Mouse (Mus musculus) erythroblast, adult 5-6 weeks (primary cell): ENCODE measurements around the gene Mpp3. TPM values are rescaled to one million over a fixed set of nuclear protein-coding genes. Genes with fewer than 3 reads are reported as not detected.

Source experiments
- ATAC-seq: replicated peaks from 2 replicates; pipeline ENCODE4 v1.8.0; 2016; ENCODE audit warnings: moderate number of reproducible peaks, mild to moderate bottlenecking, moderate TSS enrichment, inconsistent platforms; ENCODE audit not compliant: poor library complexity, low FRiP score, severe bottlenecking
- total RNA-seq, 2 experiments: library from RNA; stranded (forward) in 1 of 2; stranded (reverse) in 1 of 2; fragments of 150-400 nt in 1 of 2; fragments of 200-764, 138-1000 nt in 1 of 2; gene quantifications; 2 replicates each; pipeline versions ENCODE4 v1.2.3 to v1.2.4; 2015 to 2017; ENCODE audit warnings: low replicate concordance in 2 of 2

Gene Mpp3
- total RNA-seq, 2 experiments from 2014 or later, result not detected

DNA sequence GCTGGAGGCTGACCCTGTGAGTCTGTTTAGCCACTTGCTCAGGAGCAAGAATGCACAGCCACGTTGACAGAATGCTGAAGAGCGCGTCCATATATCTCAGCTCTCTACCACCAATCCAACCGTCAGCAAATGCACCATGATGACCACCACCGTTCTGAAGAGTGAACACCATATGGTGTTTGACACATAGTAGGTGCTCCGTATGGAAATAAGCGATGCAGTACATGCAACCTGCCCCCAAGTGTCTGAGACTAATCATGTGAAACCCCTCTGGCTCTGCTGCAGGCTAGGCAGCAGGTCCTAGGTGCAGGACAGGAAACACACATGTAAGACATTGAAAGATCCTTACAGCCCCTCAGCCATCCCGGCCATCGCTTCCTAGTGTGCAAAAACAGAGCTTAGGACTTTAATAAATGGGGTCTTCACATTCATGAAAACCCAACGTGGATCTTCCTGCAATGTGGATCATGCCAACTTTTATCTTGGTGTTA, 44.8 kb downstream of the Mpp3 start:
- ATAC-seq, result no peak

DNA sequence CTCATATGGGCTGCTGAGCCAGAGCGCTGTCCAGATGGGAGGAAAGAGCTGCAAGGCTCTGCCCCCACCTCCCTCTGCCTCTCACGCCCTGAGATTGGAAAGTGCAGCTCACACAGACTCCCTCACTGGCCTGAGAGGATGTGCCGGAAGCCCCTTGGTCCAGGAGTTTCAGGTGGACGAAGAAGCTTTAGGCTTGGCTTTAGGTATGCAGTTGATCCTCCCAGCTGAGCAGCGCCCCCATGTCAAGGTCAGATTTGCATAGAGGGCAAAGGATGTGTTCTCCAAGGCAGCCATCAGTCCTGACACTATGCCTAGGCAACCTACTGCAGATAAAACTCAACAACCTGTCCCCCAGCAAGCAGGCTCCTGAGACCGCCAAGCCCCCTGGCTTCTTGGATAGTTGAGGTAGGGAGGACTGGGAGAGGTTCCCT, 45.3 kb downstream of the Mpp3 start:
- no peak for ATAC-seq

DNA sequence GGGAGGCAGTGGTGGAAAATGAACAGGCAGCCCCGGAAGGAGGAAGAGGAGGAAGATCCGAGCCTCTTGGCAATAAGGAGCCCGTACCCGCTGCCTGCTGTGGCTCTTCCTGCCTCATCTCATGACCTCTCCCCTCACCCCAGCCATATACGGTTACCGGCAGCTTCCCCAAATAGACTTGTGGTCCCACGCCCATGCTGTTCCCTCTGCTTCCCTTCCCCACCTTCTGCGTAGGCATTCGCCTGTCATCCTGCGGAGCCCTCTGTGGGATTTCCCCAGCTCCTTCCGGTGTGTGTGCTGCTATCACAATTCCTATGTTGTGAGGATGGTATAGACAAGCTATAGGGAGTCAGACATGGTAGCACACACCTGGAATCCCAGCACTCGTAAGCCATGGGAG, 46.4 kb downstream of the Mpp3 start:
- ATAC-seq, result no peak

DNA sequence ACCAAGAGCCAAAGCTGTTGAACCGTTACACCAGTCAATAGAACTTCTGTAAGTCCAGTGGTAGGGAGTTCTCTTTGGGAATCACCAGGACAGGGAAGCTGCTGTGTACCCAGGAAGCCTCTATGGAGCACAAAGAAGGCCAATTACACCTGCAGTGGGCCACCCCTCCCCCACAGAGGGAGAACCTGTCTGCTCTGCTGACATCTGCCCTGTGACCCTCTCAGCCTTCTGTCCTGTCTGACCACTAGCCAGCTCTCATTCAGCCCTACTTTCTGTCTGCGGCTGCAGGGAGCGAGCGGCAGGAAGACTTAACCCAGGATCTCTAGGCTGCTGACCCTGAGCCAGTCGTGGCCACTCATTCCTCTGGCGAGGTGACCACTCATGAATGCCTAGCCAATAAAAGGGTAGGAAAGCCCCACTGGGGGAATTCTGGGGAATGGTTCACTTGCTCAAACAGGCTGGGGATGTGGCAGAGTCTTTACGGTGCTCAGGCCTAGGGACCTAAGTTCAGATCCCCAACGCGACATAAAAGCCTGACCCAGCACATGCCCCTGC, 47.6 kb downstream of the Mpp3 start:
- no peak for ATAC-seq

DNA sequence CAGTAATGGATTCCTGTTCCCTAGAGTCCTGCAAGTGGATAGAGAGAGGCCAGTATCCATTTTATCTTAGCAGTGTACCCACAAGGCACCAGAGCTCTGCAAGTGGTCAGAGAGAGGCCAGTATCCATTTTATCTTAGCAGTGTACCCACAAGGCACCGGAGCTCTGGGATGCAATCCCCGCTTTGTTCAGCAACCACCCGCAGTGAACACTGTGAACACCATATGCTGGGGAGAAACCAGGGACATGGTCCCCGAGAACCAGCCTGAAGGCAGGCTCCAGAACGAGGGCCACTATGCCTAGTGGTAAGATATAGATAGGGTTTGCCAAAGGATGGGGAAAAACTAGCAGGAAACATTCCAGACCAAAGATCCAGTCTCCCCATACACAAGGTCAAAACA, 49.1 kb downstream of the Mpp3 start:
- no peak for ATAC-seq

DNA sequence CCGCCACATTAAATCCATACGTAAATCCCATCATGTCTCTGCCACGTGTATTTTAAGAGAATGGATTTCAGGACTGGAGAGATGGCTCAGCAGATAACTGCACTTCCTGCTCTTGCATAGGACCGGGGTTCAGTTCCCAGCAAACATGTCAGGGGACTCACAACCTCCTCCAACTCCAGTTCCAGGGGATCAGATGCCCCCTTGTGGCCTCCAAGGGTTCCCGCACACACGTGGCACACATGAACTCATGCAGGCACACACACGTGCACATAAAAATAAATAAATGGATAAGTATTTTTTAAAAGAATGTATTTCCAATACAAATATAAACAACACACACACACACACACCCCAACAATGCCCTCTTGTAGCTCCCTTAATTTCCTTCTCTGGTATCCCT, 51.3 kb downstream of the Mpp3 start:
- no peak for ATAC-seq

DNA sequence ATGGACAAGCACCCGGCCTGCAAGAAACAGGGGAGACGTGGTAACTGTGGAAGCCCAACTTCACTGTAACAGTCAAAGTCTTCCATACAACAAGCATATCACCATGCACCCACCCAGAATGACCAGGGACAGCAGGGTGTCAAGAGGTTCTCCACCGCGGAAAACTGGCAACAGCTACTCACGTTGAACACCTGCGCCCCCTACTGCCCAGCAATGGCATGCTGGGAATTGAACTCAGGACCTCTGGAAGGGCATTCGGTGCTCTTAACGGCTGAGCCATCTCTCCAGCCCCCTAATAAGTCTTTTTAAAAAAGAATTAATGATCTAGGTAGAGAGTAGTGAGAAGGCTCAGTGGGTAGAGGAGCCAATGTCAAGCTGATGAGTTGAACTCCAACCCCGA, 53.3 kb downstream of the Mpp3 start:
- ATAC-seq, result no peak

DNA sequence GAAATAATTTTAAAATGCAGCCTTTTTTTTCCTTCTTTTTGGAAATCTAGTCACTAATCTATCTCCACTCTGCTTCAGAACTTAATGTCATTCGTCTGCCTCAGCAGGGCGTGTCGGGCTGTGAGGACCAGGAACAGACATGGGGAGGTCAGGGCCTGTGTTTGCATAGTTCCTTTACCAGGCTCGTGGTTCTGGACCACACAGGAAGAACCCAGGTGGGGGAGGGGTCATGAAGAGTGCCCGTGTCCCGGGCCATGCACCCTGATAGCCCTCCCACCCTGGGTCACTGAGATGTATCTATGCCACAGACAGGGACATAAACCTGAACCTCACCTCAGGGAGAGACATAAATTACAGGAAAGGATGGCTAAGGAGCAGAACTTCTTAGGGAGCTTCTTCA, 54.1 kb downstream of the Mpp3 start:
- no peak for ATAC-seq

DNA sequence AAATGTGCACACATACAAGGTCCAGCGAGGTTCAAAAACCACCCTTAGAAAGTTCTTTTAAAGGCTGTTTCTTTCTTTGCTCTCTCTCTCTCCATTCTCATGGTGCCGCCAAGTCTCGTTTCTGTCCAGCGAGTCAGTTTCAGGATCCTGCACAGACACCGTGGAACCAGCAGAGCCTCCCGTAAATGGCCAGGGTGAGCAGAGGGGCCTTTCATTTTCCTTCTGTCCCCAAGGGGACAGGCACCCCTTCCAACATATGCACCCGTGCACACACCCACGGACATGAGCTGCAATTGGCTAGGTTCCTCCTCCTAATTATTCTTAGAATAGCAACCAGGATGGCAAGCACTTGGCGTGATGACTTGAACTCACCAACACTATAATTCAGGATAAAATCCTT, 54.8 kb downstream of the Mpp3 start:
- no peak for ATAC-seq

DNA sequence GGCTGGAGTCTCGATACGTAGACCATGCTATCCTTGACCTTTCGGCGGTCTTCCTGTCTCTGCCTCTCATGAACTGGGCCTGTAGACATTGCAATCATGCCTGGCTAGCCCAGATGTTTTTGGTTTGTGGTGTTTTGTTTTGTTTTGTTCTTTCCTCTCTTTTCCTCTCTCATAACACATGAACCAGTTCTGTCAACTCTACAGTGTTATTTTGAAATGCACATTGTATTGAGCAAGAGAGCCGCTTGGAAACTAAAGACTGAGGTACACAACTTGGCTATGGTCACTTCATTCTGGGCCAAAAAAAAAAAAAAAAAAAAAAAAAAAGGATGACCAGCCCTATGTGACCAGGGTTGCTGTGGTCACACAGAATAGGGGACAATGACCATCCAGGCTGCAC, 55.6 kb downstream of the Mpp3 start:
- no peak for ATAC-seq

DNA sequence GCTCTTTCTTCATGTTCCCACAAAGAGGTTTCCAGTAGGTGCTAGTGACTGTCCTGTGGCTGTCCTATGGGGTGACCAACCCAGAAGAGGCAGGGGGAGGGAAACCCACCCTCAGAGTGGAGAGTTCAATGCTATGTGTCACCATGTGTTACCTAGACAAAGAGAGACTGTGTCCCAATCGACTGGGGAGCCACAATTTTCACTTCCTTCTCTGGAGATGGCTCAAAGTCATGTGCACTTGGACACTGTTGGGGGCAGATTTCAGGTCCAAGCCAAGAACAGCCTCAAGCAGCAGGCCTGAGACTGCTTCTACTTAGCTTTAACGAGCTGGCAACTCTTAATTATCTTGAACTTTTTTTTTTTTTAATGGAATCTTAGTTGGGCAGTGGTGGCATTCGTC, 56.2 kb downstream of the Mpp3 start:
- ATAC-seq, result no peak

DNA sequence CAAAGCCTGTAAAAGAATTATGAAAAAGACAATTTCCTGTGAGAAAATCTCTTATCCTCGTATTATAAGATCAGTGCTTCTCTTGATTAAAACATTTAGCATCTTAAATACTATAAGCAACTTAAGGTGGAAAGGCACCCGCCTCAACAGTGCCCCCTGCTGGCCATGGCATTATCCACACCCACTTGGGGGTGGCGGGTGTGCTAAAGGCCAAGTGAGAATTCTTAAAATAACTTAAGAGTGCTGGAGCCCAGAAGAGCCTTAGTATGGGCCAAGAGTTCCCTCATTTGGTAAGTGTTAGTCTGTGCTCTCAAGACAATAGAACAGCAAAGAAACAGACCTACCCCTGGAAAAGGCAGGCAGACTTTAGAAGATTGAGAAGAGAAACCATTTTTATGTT, 56.9 kb downstream of the Mpp3 start:
- ATAC-seq, result no peak

DNA sequence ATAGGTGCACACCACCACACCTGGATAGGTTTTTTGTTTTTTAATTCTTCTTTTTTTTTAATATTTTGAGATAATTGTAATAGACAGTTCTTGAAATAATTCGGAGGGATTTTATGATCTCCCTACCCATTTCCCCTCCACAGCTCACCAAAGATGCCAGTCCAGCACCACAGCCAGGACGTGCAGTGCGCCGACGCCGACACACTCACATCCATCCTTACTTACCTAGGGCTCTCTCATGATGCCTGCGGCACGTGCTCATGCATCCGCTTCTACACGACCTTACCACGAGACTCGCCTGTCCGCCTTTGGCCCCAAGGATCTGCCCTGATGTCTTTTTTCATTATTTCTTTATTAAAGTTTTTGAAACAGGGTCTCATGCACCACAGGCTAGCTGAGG, 58.4 kb downstream of the Mpp3 start:
- ATAC-seq, result no peak

DNA sequence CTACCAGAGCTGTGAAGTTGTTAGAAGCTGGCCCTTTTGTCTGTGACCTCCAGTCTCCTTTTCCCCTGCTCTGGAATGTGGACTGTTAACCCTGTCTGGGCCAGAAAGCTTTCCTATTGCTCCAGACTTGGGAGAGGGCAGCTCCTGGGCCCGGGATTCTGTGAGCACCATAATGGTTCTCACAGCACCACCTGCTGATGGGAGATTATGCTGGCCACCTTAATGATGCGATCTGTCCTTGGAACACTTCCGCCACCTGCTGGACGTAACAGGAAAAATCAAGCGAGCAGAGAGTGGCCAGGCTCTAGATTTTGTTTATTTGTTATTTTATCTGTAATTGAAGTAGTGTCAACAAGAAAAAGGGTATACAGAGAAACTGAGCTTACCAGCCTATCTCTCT, 59.5 kb downstream of the Mpp3 start:
- peak; percentile 71; the same call in 1 of the 2 replicates for ATAC-seq

DNA sequence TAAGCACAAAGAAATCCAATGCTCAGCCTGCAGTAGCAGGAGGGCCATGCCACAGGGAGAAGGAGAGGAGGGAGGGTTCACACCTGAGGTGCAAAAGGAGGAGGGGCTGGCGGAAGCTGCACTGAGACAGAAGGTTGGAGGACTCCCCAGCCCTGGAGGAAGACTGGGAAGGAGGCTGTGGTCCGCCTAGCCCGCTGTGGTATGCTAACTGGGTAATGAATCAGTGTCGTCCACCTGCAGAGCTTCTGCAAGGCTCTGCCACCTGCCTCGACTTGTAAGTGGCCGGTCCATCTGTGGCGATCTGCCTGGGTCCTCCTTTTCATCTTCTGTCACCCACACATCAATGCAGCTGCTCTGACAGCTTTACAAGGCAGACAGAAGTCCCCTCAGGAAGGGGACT, 60.0 kb downstream of the Mpp3 start:
- no peak for ATAC-seq

DNA sequence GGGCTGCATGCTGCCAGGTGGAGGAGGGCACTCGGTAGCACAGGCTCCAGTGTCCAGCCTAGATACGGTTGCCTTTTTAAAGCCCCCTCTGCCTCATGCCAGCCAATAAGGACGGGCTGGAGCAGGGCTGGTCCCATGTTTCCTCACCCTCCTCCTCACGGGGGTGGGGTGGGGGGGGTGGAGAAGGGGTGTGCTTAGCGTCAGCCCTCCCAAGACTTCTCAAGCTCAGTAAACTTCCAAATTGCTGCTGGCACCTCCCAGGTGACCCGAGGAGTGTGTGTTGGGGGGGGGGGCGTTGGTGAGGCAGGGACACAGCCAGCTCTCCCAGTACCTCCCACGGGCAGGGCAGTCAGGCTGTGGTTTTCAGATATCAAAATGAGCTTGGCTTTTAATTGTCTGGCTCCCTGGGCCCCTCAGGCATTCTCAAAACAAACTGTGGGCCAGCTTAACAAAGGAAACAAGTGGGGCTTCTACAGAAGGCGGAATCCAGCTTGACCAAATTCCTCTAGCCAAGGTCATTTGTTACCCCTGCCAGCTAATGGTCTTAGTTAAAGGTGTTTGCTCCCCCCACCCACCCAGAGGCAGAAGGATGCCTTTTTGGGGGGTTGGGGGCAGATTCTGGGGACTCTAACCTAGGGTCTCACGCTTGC, 61.2 kb downstream of the Mpp3 start, which contains the start of gene Sost:
Sost (minus strand) TSS at position 51 of the 650 bp plus-strand sequence.
- no peak for ATAC-seq

DNA sequence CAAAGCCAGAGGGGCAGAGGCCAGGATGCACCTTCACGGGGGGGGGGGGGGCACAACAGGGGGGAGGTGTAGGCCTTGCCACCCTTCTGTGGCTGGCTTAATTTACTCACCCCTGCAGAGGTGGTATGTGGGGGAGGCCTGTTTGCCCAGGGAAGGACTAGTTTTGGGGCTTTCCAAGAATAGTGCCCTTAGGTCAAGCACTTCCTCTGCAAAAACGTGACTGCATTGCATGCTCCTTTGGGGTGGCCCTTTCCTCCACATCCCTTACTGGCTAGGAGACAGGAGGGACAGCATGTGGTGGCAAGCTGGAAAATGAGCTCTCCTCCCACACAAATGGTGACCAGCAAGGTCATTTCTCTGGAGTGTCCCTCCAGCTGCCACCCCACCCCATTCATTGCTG, 62.7 kb downstream of the Mpp3 start:
- ATAC-seq, result no peak

DNA sequence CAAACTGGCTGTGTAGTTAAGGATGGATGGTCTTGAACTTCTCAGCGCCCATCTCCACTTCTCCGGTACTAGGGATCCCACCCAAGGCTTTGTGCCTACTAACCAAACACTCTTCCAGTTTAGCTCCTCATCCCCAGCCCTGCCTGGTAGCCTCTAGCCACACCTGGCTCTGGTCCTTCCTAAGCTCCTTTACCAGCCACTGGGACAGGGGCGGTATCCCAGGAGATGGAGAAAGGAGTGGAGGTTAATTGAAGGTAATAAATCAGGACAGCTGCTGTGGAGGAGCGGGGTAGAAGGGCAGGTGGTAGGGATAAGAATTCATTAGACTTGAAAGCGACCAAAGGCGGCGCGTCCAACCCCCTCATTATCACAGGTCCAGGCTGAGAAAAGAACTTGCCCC, 63.6 kb downstream of the Mpp3 start:
- no peak for ATAC-seq

DNA sequence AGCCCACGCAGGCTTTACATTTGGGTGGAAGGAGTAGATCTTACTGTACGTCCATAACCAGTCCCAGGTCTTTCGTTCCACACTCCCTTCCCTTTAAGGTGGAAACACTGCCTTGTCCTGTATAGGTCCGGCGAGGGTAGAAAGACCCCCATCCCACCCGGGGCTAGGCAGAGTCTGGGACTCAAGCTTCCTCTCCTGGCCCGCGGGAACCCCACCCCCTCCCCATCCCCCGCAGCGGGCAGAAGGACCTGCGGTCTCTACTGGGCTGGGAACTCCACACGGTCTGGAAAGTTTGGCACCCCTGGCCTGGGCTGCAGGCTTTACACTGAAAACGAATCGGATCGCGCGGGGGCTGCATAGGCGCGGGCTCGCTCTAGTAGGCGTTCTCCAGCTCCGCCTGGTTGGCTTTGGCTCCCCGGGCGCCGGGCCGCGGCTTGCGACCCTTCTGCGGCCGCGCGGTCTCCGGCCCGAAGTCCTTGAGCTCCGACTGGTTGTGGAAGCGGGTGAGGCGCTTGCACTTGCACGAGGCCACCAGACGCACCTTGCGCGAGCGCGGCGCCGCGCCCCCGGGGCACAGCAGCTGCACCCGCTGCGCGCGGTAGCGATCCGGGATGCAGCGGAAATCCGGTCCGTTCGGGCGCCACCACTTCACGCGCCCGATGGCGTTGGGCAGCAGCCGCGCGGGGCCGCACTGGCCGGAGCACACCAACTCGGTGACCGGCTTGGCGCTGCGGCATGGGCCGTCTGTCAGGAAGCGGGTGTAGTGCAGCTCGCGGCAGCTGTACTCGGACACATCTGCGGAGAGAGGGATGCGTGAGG, 64.6 kb downstream of the Mpp3 start:
- ATAC-seq, result no peak

DNA sequence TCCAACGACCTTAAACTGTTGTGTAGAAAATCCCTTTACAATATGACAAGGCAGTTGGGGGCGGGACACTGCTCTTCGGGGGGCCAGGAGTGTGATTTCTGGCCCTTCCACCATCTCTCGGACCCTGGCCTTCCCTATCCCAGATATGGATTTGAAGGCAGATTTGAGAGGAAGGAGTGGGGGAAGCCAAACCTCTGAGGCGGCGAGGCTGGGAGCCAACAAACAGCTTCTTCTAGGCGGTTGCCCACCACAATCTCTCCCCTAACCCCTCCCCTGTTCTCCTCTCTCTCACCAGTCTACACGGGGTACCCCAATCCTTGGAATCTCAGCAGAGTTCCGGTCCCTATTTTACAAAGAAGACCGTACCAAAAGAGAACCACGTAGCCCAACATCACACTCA, 65.2 kb downstream of the Mpp3 start:
- no peak for ATAC-seq

DNA sequence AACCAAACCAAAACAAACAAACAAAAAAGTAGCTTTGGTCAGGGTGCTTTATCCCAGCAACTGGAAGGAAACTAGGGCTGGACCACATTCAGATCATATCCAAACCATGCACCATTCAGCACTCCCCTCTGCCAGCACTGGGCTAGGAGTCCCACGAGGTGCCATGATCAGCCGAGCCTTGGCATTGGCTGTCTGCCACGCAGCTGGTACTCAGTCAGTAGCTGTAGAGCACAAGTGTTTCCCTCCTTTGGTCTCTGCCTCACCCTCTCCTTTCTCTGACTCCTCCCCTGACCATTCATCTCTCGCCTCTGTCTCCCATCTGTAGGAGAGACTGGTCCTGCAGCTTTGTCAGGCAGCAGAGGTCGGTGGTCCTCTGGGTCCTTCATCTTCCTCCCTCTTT, 70.8 kb downstream of the Mpp3 start:
- no peak for ATAC-seq
